Mouse (Mus musculus) midbrain, embryonic 15.5 days (tissue): ENCODE measurements at regions not wholly inside any gene's neighbourhood (a gene's known extent, or its start where the extent isn't known, plus 50 kb on each side); places are given as distances from the start of the nearest gene placed in this dataset.

Experiments
- ATAC-seq: fragments of 200-750 bp; cut with Nextera tagmentation; replicated peaks from 2 replicates; pipeline ENCODE4 v1.8.0; 2017; ENCODE audit warnings: moderate TSS enrichment
- H3K27ac ChIP-seq: fragments of 300-500 bp; sonication (generic); 2 replicates; pipeline ENCODE4 v1.5.1; 2015; ENCODE audit warnings: mild to moderate bottlenecking, inconsistent platforms
- H3K27me3 ChIP-seq: fragments of 300-500 bp; sonication (generic); replicated peaks from 2 replicates; pipeline ENCODE4 v1.6.1; 2015; ENCODE audit warnings: inconsistent platforms
- H3K36me3 ChIP-seq: fragments of 300-500 bp; sonication (generic); replicated peaks from 2 replicates; pipeline ENCODE4 v1.6.1; 2015; ENCODE audit warnings: inconsistent platforms
- H3K4me1 ChIP-seq: fragments of 300-500 bp; sonication (generic); 2 replicates; pipeline ENCODE4 v1.6.1; 2015; ENCODE audit warnings: inconsistent platforms
- H3K4me2 ChIP-seq: fragments of 300-500 bp; sonication (generic); 2 replicates; pipeline ENCODE4 v1.6.1; 2015; ENCODE audit warnings: inconsistent platforms, mild to moderate bottlenecking, moderate library complexity
- H3K4me3 ChIP-seq: fragments of 300-500 bp; sonication (generic); 2 replicates; pipeline ENCODE4 v1.5.1; 2015; ENCODE audit warnings: mild to moderate bottlenecking, inconsistent platforms
- H3K9ac ChIP-seq: fragments of 300-500 bp; sonication (generic); 2 replicates; pipeline ENCODE4 v1.6.1; 2015; ENCODE audit warnings: mild to moderate bottlenecking, inconsistent platforms
- H3K9me3 ChIP-seq: fragments of 300-500 bp; sonication (generic); 2 replicates; pipeline ENCODE4 v1.6.1; 2016; ENCODE audit warnings: inconsistent platforms
- WGBS: fragments of 180-500 bp; shearing (Covaris S2); methylation state at CpG from one replicate; pipeline ENCODE4 v1.1.7; 2015; ENCODE audit warnings: mixed read lengths; 5-methylcytosine and 5-hydroxymethylcytosine counted together

DNA sequence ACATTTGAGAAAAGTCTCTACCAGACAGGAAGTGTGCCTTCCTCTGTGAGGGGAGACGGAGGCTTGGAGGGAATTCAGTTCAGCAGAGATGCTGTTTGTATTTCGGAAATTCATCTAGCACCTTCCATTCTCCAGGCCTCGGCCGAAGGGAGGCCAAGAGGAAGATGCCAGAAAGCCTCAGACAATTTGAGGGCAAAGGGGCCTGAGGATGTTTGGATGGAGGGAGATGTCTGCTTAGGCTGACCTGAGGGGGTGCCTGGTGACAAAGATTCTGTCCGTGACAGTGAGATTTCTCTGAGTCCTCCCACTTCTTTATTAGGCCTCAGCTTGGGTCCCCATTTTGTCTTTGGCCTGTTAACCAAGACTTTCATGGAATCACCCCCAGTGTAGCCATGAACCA, 225.2 kb upstream of the Jade1 start:
- Histone ChIP-seq H3K4me3 (no peak overlapping the region), H3K9me3 (0 out of 2 replicates have a peak, but pooled peaks cover 4% of the 10 kb centered on the region), H3K9ac (no peak overlapping the region), H3K4me2 (no peak overlapping the region), H3K27me3 (no peaks in the 10 kb centered on the region), H3K36me3 (no peaks in the 10 kb centered on the region), H3K4me1 (no peaks in the 10 kb centered on the region), H3K27ac (no peak overlapping the region)
- WGBS = 81% methylated on average over 5 of the region's 5 CpGs
- ATAC-seq = no peak

DNA sequence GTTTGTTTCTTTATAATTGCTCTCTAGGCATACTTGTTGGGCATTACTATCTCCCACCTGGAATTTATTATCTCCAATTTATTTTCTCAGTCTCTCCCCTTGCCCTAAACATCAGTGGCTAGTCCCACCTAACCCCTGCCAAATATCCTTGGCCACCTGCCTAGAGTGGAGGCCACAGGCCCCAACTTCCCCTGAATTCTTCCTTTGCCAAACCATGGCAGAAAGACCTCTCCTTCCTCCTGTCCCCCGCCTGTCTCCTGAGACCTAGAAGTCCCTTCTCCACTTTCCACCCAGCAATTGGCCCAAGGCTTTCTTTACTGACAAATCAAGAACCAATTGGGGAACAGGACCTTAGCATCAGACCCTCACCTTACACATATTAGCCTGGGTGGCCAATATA, 226.7 kb upstream of the Jade1 start:
- ATAC-seq = no peak
- Histone ChIP-seq H3K9ac (no peak overlapping the region), H3K36me3 (no peaks in the 10 kb centered on the region), H3K27ac (no peak overlapping the region), H3K9me3 (0 out of 2 replicates have a peak, but pooled peaks cover 4% of the 10 kb centered on the region), H3K4me1 (no peaks in the 10 kb centered on the region), H3K4me2 (no peak overlapping the region), H3K4me3 (no peak overlapping the region), H3K27me3 (no peaks in the 10 kb centered on the region)
- WGBS = 80% methylated on average over 1 of the region's 1 CpGs

DNA sequence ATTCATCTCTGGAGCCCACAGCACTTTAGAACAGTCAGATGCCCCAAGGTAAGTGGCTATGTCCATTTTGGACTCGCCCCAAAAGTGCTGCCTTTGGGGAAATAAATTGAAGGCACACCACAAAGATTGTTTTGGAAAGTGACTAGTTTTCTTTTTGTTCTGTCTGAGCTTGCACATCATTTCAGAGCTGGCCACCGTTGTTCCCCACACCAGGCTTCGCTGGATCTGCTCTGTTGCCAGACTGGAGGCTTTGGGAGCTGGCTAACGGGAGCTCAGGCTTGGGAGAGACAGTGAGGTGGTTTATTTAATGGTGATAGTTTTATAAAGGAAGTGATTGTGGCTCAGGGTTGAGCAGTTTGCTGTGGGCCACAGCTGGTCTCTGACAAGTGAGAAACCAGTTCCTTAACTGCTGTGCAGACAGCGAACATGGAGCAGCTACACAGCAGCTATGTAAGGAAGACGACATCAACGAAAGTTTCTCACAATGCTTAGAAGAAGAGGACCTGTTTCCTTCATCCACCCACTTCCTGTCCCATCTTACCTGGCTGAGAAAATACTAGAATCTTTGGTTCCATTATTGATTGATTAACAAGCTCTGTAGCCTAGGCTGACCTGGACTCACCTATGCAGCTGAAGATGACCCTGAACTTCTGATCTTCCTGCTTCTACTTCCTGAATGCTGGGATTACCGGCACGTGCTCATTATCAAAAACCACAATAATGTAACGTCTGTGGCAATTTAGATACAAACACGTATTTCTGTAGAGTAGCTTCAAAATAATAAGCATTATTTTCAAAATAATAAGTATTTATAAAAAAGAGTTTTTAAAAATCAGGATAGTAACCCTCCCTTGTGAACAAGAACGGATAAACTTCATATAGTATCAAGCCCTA, 229.1 kb upstream of the Jade1 start:
- H3K4me3 ChIP-seq = no peak overlapping the region
- no peak overlapping the region for H3K9ac ChIP-seq
- H3K36me3 ChIP-seq = no peaks in the 10 kb centered on the region
- 86% methylated on average over 12 of the region's 12 CpGs for WGBS
- H3K4me1 ChIP-seq = no peaks in the 10 kb centered on the region
- no peaks in the 10 kb centered on the region for H3K9me3 ChIP-seq
- H3K4me2 ChIP-seq = no peak overlapping the region
- no peaks in the 10 kb centered on the region for H3K27me3 ChIP-seq
- H3K27ac ChIP-seq = no peak overlapping the region
- no peak for ATAC-seq

DNA sequence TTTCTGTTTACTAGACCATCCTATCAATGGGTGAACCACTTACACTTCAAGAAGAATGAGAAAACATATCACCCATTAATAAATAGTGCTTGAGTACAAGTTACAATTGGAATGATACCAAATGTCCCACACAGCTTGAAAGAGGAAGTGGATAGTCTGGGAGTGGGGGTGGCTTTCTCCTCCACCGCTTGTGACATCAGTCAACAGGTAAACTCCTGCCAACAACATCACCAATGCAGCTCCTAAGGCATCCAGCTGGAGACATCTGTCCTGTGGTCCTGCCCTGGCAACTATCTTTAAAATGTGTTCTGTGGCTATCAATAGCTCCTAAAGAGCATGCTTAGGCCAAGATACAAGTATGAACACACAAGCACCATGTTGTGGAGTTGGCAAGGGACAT, 233.7 kb upstream of the Jade1 start:
- H3K27ac ChIP-seq = no peak overlapping the region
- H3K27me3 ChIP-seq = no peaks in the 10 kb centered on the region
- H3K4me1 ChIP-seq = no peaks in the 10 kb centered on the region
- H3K4me3 ChIP-seq = no peak overlapping the region
- H3K4me2 ChIP-seq = no peak overlapping the region
- WGBS = 93% methylated on average over 1 of the region's 1 CpGs
- no peak overlapping the region for H3K9ac ChIP-seq
- no peaks in the 10 kb centered on the region for H3K36me3 ChIP-seq
- H3K9me3 ChIP-seq = no peaks in the 10 kb centered on the region
- no peak for ATAC-seq

DNA sequence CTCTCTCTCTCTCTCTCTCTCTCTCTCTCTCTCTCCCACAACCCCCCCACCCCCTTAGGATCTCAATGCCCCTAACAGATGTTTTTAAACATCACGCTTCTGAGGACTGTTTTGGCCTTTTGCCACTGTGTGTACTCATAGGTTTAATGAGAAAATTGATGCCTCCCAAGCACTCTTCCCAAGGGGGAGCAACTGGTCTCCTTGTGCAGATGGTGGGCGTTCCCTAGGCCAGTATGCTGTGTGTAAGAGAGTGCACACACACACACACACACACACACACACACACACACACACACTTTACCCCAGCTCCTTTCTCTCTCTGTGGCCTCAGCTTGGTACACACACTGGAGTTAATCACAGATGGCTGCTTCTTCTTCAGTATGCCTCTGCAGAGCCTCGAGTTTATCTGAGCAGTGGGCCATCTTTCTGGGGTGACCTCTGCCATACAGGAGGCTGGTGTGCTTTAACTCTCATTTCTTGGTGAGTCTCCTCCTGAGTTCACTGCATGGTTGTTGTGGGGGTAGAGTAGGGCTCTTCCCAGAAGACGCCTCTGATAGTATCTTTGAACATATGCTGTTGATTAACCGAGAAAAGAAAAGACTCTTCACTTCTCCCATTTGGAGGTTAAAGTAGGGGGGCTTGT, 236.2 kb upstream of the Jade1 start:
- no peak overlapping the region for H3K9ac ChIP-seq
- H3K27me3 ChIP-seq = no peaks in the 10 kb centered on the region
- no peak for ATAC-seq
- H3K4me1 ChIP-seq = no peaks in the 10 kb centered on the region
- no peak overlapping the region for H3K4me2 ChIP-seq
- no peaks in the 10 kb centered on the region for H3K36me3 ChIP-seq
- H3K27ac ChIP-seq = no peak overlapping the region
- H3K9me3 ChIP-seq = no peaks in the 10 kb centered on the region
- H3K4me3 ChIP-seq = no peak overlapping the region
- WGBS = 80% methylated on average over 5 of the region's 5 CpGs

DNA sequence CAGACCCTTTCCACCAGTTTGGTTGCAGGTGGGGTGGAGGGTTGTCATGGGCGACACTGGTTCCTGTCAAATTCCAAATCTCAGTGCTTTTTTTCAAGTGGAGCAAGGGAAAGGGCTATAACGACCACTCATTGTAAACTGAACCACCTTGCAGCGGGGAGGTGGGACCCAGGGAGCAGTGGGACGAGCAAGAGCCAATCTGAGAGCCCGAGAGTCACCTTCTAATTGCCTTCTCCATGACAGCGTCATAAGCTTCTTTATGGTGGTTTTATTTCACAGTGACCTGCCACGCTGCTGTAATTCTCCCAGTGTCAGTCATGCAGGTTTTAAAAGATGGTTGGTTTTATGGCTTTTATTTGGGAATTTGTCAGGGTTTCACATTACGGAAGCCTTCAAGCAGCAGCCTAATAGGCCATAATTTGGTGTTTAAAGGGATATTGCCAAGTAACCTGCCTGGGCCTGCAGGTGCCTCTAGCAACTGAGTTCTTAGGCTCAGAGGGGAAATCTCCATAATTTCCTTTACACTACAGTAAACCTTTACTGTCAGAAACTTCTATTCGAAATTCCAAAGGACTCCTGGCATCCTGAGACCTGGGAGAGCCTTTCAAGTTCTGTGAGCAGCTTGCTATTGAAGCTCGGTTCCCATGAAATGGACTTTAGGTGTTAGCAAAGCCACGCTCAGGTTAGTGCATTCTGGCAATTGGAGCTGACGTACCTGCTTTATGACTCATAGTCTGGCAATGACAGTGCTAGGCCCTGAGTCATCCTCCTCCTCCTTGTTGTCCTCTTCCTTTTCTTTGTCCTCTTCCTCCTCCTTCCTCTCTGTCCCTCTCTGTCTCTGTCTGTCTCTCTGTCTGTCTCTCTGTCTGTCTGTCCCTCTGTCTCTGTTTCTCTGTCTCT, 235.6 kb upstream of the Pgrmc2 start:
- Histone ChIP-seq H3K4me2 (no peak overlapping the region), H3K4me1 (no peaks in the 10 kb centered on the region), H3K36me3 (no peaks in the 10 kb centered on the region), H3K9ac (no peak overlapping the region), H3K27ac (no peak overlapping the region), H3K27me3 (no peaks in the 10 kb centered on the region), H3K4me3 (no peak overlapping the region), H3K9me3 (no peaks in the 10 kb centered on the region)
- ATAC-seq = no peak
- WGBS = 60% methylated on average over 12 of the region's 12 CpGs

DNA sequence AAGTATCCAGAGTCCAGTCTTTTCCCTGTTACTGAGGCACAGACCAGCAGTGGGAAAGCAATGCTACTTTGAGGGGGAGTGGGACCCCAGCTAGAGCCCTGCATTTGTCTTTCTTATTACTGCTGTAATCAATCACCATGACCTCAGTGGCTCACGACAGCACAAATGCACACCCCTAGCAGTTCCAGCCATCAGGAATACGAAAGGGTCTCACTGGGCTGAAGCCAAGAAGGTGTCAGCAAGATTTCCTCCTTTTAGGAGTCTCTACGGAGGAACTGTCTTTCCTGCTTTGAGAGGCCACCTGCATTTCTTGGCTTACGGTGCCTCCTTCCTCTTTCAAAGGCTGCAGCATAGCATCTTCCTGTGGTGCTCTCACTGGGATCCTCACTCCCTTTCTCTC, 234.3 kb upstream of the Pgrmc2 start:
- no peaks in the 10 kb centered on the region for H3K27me3 ChIP-seq

DNA sequence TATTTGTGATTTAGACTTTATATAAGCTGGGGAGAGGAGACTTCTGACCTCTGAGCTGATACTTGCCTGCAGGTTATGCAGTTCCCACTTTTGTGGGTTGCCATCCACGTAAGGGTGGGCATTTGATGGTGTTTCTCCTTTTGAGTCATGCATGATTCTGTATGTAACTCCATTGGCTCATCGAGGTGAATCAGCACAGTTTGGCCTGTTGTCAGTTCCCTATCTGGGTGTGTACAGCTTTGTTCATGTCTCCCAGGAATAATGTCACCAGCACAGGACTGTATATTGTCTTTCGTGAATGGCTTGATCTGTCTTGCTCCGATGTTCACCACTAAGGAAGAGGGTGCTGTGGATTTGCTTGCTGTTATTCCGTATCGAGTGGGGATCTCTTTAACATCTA, 229.6 kb upstream of the Pgrmc2 start:
- Histone ChIP-seq H3K9ac (no peak overlapping the region), H3K27ac (no peak overlapping the region), H3K27me3 (no peaks in the 10 kb centered on the region), H3K4me2 (no peak overlapping the region), H3K4me3 (no peak overlapping the region), H3K9me3 (no peaks in the 10 kb centered on the region), H3K36me3 (no peaks in the 10 kb centered on the region), H3K4me1 (no peaks in the 10 kb centered on the region)
- WGBS = 89% methylated on average over 6 of the region's 6 CpGs
- no peak for ATAC-seq

More for the DNA sequence above, 234.3 kb upstream of the Pgrmc2 start:
- 73% methylated on average over 4 of the region's 4 CpGs for WGBS
- H3K9me3 ChIP-seq = no peaks in the 10 kb centered on the region
- no peak overlapping the region for H3K27ac ChIP-seq
- no peak overlapping the region for H3K4me2 ChIP-seq
- no peak for ATAC-seq
- H3K9ac ChIP-seq = no peak overlapping the region
- H3K4me3 ChIP-seq = no peak overlapping the region
- no peaks in the 10 kb centered on the region for H3K36me3 ChIP-seq
- no peaks in the 10 kb centered on the region for H3K4me1 ChIP-seq

DNA sequence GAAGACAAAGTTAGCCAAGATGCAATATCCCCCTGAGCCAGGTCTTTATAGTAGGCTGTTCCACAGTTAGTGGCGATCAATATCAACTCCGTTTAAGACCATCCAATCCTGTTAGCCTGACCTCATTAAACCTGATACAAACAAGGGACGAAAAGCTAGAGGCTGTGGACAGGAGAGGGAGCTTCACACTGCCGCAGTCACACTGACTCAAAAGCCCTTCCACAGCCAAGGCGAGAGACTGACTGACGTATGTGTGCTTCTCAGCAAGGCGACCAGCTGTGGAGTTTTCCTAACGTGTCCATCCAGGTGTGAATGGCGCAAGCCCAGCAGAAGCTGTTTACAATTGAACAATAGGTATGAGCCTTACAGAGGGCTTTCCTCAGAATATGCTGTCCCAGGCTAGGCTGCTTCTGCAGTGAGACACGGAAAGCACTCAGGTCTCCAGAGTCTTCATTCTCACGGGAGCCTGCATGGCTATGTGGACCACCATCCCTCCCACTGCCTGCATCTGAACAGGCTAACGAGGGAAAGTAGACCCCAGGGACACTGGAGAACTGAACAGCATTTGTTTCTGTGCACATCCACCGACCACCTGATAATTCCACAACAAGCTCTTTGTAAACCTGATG, 224.7 kb upstream of the Pgrmc2 start:
- WGBS = 79% methylated on average over 13 of the region's 13 CpGs
- H3K9me3 ChIP-seq = no peaks in the 10 kb centered on the region
- no peak overlapping the region for H3K4me3 ChIP-seq
- H3K4me2 ChIP-seq = no peak overlapping the region
- H3K27ac ChIP-seq = no peak overlapping the region
- no peak; the same call in 1 of the 2 replicates for ATAC-seq
- H3K9ac ChIP-seq = no peak overlapping the region
- H3K36me3 ChIP-seq = no peaks in the 10 kb centered on the region
- H3K27me3 ChIP-seq = no peaks in the 10 kb centered on the region
- no peaks in the 10 kb centered on the region for H3K4me1 ChIP-seq

DNA sequence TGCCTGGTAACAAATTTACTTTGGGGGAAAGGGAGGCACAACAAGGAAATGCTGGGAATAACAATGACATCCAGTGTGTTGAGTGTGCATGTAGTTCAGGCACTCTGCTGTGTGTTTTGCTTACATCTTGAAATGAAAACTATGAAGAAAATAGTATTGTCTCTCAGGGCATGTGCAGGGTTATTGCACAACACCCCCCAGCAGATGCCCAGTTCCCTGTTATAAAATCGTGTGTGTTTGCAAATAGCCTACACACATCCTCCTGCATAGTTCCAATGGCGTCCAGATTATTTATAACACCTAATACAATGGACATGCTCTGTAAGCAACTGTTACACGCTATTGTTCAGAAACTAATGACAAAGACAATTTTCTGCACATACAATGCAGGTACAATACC, 220.0 kb upstream of the Pgrmc2 start:
- Histone ChIP-seq H3K9ac (no peak overlapping the region), H3K4me2 (no peak overlapping the region), H3K27me3 (no peaks in the 10 kb centered on the region), H3K9me3 (no peaks in the 10 kb centered on the region), H3K27ac (no peak overlapping the region), H3K4me3 (no peak overlapping the region), H3K36me3 (no peaks in the 10 kb centered on the region), H3K4me1 (no peaks in the 10 kb centered on the region)
- WGBS = 87% methylated on average over 3 of the region's 3 CpGs
- no peak for ATAC-seq

DNA sequence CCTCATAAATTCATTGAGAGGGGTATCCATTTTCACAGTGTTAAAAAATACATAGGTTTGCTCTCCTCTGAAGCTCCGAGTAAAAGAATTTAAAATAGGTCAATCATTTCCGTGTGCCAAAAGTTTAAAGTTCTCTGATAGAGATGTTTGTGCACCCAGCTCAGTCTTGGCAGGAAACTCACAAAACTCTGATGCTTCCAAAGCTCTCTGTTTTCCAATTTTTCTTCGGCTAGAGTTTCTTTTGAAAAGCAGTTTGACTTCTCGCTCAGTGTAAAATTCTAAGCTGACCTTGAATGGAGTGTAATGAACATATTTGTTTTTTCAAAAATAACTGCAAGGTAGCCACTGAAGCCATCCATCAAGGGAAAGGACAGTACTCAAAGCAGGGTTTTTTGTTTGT, 215.9 kb upstream of the Pgrmc2 start:
- Histone ChIP-seq H3K27ac (no peak overlapping the region), H3K9me3 (no peaks in the 10 kb centered on the region), H3K4me1 (no peaks in the 10 kb centered on the region), H3K36me3 (no peaks in the 10 kb centered on the region), H3K9ac (no peak overlapping the region), H3K27me3 (no peaks in the 10 kb centered on the region), H3K4me2 (no peak overlapping the region), H3K4me3 (no peak overlapping the region)
- WGBS = 88% methylated on average over 4 of the region's 4 CpGs
- ATAC-seq = no peak
